Mouse (Mus musculus) adrenal gland, postnatal 4 days (tissue): ENCODE data around the gene Ndufb10. TPM values are rescaled to one million over a fixed set of nuclear protein-coding genes. Genes with fewer than 3 reads are reported as not detected.

Source experiments
- DNase-seq, 2 experiments: peaks; one replicate each; pipeline ENCODE4 v3.0.0; 2021 to 2022; ENCODE audit warnings: low spot score in 2 of 2, mixed read lengths in 2 of 2
- total RNA-seq, 2 experiments: library from RNA; stranded (reverse); gene quantifications; 2 replicates each; pipeline ENCODE4 v1.2.3; 2021

Gene Ndufb10
- total RNA-seq, 2 experiments from 2014 or later, result 210 to 213 TPM

DNA sequence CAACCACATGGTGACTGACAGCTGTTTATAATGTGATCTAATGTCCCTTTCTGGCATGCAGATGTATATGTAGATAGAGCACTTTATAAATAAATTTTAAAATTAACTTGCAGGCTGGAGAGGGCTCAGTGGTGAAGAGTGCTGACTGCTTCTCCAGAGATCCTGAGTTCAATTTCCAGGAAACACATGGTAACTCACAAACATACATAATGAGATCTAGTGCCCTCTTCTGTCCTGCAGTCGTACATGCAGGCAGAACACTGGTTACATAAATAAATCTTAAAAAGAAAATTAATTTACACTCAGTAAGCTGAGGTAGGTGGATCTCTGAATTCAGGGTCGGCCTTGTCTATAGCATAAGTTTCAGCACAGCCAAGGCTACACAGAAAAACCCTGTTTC is 15.6 kb downstream of the Ndufb10 start:
- no peak for DNase-seq

- DNase-seq, result no peak
These were observed 16.4 kb downstream of the Ndufb10 start for GRCm38 (mm10) chr17:24707801-24708425.

DNA sequence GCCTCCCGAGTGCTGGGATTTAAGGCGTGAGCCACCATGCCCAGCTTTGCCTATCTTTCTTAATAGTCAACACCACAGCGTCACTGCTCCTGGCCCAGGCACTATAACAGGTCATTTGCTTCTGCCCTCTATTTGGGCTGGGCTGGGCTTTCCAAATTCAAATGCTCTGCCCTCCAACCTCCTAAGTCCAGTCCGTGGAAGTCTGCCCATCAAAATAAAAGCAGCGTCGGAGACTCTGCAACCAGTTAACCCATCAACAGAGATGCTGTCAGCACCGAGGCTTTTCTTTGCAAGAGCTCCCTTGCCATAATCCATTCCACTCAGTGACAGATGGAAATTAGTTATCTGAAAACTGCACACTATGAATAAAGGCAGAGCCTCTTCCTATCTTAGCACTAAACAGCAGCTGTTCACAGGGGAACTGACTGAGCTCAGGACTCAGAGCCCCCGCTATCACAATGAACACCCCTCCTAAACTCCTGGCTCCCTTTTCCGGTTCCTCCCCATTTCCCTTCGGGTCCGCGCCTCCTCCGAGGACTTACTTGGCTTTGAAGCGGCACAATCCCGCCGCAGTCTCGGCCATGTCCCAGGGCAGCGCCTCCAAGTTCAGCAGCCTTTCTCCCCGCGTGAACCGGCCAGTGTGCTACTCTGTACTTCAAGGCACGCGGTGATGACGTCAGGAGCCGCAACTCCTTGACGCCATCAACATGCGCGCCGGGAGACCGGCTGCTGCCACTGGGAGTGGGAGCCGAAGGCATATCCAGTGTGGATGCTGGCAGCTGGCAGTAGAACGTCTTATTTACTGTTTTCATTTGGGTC is 17.1 kb downstream of the Ndufb10 start, which contains the start of gene Tbl3:
Tbl3 (minus strand) TSS at position 679 of the 819 bp plus-strand sequence.
- DNase-seq, result peak; percentile 84

GRCm38 (mm10) chr17:24705821-24706220 is 18.5 kb downstream of the Ndufb10 start:
- DNase-seq, result no peak

DNA sequence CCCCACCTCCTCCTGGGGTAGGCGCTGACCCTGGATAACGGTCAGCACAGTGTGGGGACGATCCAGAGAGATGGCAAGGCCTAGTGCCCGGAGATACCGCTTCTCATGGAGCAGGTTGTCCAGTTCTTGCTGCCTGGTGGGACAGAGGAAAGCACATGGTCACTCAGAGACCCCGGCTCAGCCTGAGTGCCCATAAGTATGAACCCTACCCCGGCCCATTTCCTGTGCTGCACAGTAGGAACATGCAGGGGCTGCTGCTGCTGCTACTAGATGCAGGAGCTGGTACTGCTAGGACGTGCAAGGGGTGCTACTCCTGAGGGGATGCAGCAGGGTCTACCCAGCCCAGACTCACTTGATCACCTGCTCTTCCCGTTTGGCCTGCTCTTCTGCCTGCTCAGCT is 23.0 kb downstream of the Ndufb10 start:
- DNase-seq, result no peak

GRCm38 (mm10) chr17:24699473-24699872 is 24.8 kb downstream of the Ndufb10 start:
- no peak for DNase-seq

GRCm38 (mm10) chr17:24698715-24699114 is 25.6 kb downstream of the Ndufb10 start:
- DNase-seq, result no peak

DNA sequence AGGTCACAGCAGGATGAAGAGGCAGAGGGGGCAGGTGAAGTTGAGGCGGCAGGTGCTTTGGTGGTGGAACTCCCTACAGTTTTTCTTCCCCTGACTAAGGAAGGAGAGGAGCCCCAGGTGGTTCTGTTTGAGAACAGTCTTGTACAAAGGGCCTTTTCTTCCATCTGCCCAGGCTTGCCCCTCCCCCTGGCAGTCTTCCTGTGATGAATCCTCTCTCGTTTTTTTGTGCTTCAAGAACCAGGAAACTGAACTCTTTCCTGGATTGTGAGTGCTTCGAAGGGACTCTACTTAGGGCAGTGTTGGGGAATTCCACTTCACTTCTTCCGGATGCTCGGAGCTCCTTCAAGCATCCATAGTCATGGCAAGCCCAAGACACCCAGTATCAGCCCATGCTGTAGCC is 26.3 kb downstream of the Ndufb10 start:
- no peak for DNase-seq

DNA sequence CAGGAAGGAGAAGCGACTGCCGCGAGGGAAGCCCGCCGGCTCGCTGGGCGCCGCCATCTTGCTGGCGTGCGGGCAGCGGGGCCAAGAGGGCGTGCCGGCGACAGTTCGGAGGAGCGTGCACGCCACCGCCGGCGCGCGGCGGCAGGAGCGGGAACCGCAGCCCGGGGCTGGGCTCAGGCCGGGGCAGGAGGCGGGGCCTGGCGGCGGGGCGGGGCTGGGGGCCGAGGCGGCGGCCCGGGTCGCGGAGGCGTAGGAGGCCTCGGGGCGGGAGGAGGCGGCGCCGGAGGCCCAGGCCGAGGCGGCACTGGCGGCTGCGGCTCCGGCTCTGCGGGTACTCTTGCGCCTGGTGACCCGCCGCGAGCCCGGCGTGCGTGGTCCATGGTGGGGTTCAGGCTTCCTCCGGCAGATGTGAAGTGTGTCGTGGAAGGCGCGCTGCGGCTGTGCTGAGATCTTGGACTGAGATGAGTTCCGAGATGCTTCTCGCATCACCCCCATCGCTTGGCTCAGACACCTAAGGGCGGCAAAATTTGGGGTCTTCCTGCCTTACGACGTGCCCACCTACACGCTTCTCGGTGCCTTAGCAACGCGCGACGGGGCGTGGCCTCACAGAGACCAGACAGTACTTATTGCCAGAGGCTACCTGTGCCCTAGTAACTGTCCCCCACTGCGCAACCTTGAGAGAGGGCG is 28.1 kb downstream of the Ndufb10 start, which contains the start of the genes Gfer and Noxo1:
Gfer (minus strand) TSS at position 146 of the 687 bp plus-strand sequence.
Noxo1 (plus strand) TSS at position 224 of the 687 bp plus-strand sequence.
- peak; percentile 66 to 81 for DNase-seq

DNA sequence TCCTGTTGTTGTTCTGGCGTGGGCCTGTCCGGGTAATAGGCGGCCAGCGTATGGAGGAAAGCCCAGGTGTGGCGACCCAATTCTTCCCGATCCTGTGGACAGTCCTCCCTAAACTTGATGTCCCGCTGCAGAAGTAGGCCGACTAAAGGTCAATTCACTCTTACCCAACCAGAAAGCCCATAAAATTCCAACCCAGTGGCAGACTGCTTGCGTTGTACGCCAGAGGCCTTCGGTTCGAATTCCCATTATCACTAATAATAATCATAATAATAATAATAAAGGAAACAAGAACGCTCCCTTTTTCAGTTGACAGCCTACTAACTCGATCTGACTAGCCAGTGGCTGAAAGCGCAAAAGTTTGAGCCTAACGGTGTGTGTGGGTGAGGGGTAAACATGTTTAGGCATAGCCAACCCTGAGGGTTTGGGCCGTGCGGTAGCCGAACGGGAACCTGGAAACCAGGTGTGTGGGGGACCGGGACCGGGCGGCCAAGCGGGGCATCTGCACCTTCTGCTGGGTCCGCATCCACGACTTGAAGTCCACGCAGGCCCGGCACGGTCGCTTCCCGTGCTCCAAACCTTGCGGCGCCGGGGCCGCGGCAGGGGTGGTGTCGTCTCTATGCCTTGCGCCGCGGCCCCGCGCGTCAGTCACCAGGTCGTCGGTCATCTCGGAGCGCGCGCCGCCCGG is 28.8 kb downstream of the Ndufb10 start:
- DNase-seq, result no peak

GRCm38 (mm10) chr17:24692385-24692784 is 31.9 kb downstream of the Ndufb10 start:
- DNase-seq, result no peak

GRCm38 (mm10) chr17:24689251-24690081 is 34.8 kb downstream of the Ndufb10 start, which contains the start of gene Syngr3:
Syngr3 (minus strand) TSS chr17:24689955.
- DNase-seq, result no peak

- DNase-seq, result no peak
These were observed 36.7 kb downstream of the Ndufb10 start for GRCm38 (mm10) chr17:24687599-24687998.

- no peak for DNase-seq
These were observed 37.1 kb downstream of the Ndufb10 start for GRCm38 (mm10) chr17:24687146-24687595.

GRCm38 (mm10) chr17:24686514-24686913 is 37.8 kb downstream of the Ndufb10 start:
- DNase-seq, result no peak

GRCm38 (mm10) chr17:24677500-24678080 is 46.7 kb downstream of the Ndufb10 start:
- DNase-seq, result no peak

DNA sequence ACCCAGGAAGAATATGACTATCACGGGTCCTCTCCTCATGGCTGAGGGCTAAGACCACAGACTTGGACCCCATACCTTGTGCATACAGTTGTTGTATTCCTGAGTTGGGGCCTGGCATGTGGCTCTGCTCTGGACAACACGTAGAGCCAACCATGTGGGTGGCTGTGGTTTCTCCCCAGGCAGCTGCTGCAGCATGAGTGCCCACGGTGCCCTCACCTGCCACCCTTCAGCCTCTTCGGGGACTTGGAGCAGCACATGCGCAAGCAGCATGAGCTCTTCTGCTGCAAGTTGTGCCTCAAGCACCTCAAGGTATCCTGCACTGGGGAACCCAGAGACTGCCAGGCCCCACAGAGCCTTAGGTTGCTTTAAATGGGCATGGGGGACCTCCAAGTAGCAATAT is 47.4 kb downstream of the Ndufb10 start:
- no peak for DNase-seq

DNA sequence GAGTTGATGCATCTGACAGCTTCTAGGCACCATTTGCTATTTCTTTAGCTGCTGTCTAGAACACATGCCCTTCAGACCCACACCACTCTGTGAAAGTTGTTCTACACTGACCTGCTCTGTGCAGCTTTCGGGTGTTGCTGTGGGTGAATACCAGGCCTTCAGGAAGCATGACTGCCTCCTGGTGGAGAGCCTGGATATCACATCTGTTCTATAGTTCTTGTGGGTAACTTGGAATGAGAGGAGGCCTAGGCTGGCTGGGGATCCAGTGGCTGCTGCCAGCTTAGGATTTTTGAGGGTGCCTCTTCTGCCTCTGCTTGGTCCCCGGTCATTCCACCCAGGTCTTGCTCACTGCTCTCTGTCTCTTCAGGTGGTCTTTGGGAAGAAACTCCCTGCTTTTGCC is 48.1 kb downstream of the Ndufb10 start:
- peak in 1 of 2 experiments; percentile 50 for DNase-seq

DNA sequence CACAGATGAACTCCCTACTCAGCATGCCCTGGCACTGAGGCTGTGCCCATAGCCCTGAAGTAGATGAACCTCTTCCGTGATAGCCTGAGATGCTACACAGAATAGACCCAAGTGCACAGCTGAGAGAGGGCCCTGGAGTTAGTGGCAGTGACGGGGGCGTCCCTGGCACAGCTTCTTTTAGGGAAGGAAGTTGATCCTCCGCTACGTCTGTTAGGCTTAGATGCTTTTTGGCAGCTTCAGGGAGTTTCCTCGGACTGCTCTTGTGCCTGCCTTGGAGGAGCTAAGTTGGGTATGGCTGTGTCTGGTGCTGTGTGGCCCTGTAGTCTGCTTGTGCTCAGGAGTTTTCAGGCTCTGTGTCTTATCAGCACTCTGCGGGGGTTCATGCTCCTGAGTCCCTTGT is 50.0 kb downstream of the Ndufb10 start:
- no peak for DNase-seq

- peak in 1 of 2 experiments; percentile 38 for DNase-seq
These were observed 52.1 kb downstream of the Ndufb10 start for GRCm38 (mm10) chr17:24672141-24672540.
